Comparison of ENCODE assay signal across 12 mouse cellular contexts in genomic region chr13:97442806-97443205, GRCm38 (mm10).
DNase-seq lines count a peak whose midpoint lies in the region; ATAC-seq and TF ChIP-seq lines count a peak whose summit lies in the region.
"Had no signal": no experiment of that assay in that cellular context is flagged by ENCODE, and none has a peak within 500 bp of the region (broad histone marks: within the 10 kb centered on the region; RNA-seq: fewer than 3 reads in every experiment).

No protein-coding gene starts in this region.

- H3K9ac ChIP-seq in heart, embryonic 12.5 days = no peak overlapping the region
- H3K9ac ChIP-seq in lung, embryonic 14.5 days = no peak overlapping the region
- H3K9ac ChIP-seq in liver, embryonic 16.5 days (ENCODE audit: low read depth, low read length) = no peak overlapping the region

- WGBS in heart, embryonic 12.5 days = 54% methylated on average over 1 of the region's 1 CpGs
- 73% methylated on average over 1 of the region's 1 CpGs for WGBS in lung, embryonic 14.5 days
- WGBS in liver, embryonic 16.5 days (ENCODE audit: insufficient replicate concordance) = 28% methylated on average over 1 of the region's 1 CpGs

- H3K4me3 ChIP-seq in heart, embryonic 12.5 days = no peak overlapping the region
- no peak overlapping the region for H3K4me3 ChIP-seq in lung, embryonic 14.5 days (ENCODE audit: low read depth, low read length)
- H3K4me3 ChIP-seq in G1E (ENCODE audit: low read depth, low read length) = no peak overlapping the region
- no peak overlapping the region for H3K4me3 ChIP-seq in liver, embryonic 16.5 days (ENCODE audit: low read depth, low read length)
- H3K4me3 ChIP-seq: erythroblast, embryonic 14.5 days had no signal

- H3K27ac ChIP-seq in heart, embryonic 12.5 days (ENCODE audit: poor library complexity, severe bottlenecking) = peak overlapping the region; percentile 51; the same call in 1 of the 2 replicates
- peak overlapping the region; percentile 19; the same call in 1 of the 2 replicates for H3K27ac ChIP-seq in lung, embryonic 14.5 days (ENCODE audit: low read depth)
- H3K27ac ChIP-seq in liver, embryonic 16.5 days (ENCODE audit: low read length) = peak overlapping the region; percentile 41

- no peak for ATAC-seq in heart, embryonic 12.5 days (ENCODE audit: insufficient number of reproducible peaks, low FRiP score)
- no peak for ATAC-seq in lung, embryonic 14.5 days (ENCODE audit: insufficient read depth)
- ATAC-seq in G1E (ENCODE audit: extremely low read depth, insufficient number of reproducible peaks, low FRiP score, poor library complexity, severe bottlenecking) = peak; percentile 49
- ATAC-seq in liver, embryonic 16.5 days (ENCODE audit: low read depth) = no peak

- no peak for DNase-seq in heart, adult 18-20 months
- DNase-seq in lung, embryonic 14.5 days = no peak
- DNase-seq in lung, postnatal 25 days (ENCODE audit: low spot score) = no peak
- DNase-seq in G1E (ENCODE audit: low spot score) = no peak
- no peak for DNase-seq in natural killer cell, adult 2 months (ENCODE audit: low spot score in 2 of 2)
- no peak for DNase-seq in frontal cortex, postnatal 10 days (ENCODE audit: low spot score in 2 of 2)
- DNase-seq: adrenal gland, postnatal 10 days; cerebellum, adult 9-10 months had no signal

- H3K36me3 ChIP-seq in heart, embryonic 12.5 days = no peaks in the 10 kb centered on the region
- H3K36me3 ChIP-seq in lung, embryonic 14.5 days (ENCODE audit: insufficient read depth) = no peaks in the 10 kb centered on the region
- H3K36me3 ChIP-seq in G1E (replicated peaks) = no peaks in the 10 kb centered on the region
- H3K36me3 ChIP-seq in liver, embryonic 16.5 days (ENCODE audit: control insufficient read depth, insufficient read depth) = no peaks in the 10 kb centered on the region

- no peaks in the 10 kb centered on the region for H3K27me3 ChIP-seq in heart, embryonic 12.5 days (replicated peaks)
- H3K27me3 ChIP-seq in lung, embryonic 14.5 days (ENCODE audit: insufficient read depth, low read length) = no peaks in the 10 kb centered on the region
- H3K27me3 ChIP-seq in G1E (ENCODE audit: insufficient read depth, low read length) = peaks cover 49% of the 10 kb centered on the region
- peaks cover 4% of the 10 kb centered on the region; the same call in 1 of the 2 replicates for H3K27me3 ChIP-seq in liver, embryonic 16.5 days (ENCODE audit: control insufficient read depth, insufficient read depth, low read depth, low read length)
- H3K27me3 ChIP-seq: CH12.LX had no signal

- H3K4me1 ChIP-seq in heart, embryonic 12.5 days (replicated peaks) = peaks cover 54% of the 10 kb centered on the region
- H3K4me1 ChIP-seq in lung, embryonic 14.5 days (ENCODE audit: insufficient read depth) = peaks cover 32% of the 10 kb centered on the region
- peaks cover 14% of the 10 kb centered on the region for H3K4me1 ChIP-seq in G1E (ENCODE audit: insufficient read depth, low read depth, low read length)
- peaks cover 25% of the 10 kb centered on the region for H3K4me1 ChIP-seq in liver, embryonic 16.5 days (ENCODE audit: control insufficient read depth, low read depth, low read length)

- no peaks in the 10 kb centered on the region for H3K9me3 ChIP-seq in heart, embryonic 12.5 days (replicated peaks)
- H3K9me3 ChIP-seq in lung, embryonic 14.5 days (ENCODE audit: low read depth, low read length) = no peaks in the 10 kb centered on the region
- no peaks in the 10 kb centered on the region for H3K9me3 ChIP-seq in G1E (replicated peaks)
- no peaks in the 10 kb centered on the region for H3K9me3 ChIP-seq in liver, embryonic 16.5 days (replicated peaks; ENCODE audit: control insufficient read depth, low read length)

- no peak for TF ChIP-seq CTCF in lung, embryonic 14.5 days (IDR thresholded peaks at IDR 0.05; ENCODE audit: low read depth)
- no peak for TF ChIP-seq CTCF in G1E (IDR thresholded peaks at IDR 0.05; ENCODE audit: low read depth, low read length)

- H3K4me2 ChIP-seq in heart, embryonic 12.5 days = peak overlapping the region; percentile 51; the same call in 1 of the 2 replicates
- no peak overlapping the region for H3K4me2 ChIP-seq in lung, embryonic 14.5 days
- no peak overlapping the region for H3K4me2 ChIP-seq in liver, embryonic 16.5 days (ENCODE audit: low read depth, low read length)
